Mouse (Mus musculus) kidney, embryonic 14.5 days (tissue): ENCODE measurements at regions not wholly inside any gene's neighbourhood (a gene's known extent, or its start where the extent isn't known, plus 50 kb on each side); places are given as distances from the start of the nearest gene placed in this dataset.

Source experiments
- ATAC-seq: fragments of 200-750 bp; cut with Nextera tagmentation; 2 replicates; pipeline ENCODE4 v1.8.0; 2017; ENCODE audit warnings: moderate number of reproducible peaks, mild to moderate bottlenecking, moderate TSS enrichment, moderate library complexity; ENCODE audit not compliant: low FRiP score, low TSS enrichment
- H3K27ac ChIP-seq: fragments of 300-500 bp; sonication (generic); 2 replicates; pipeline ENCODE4 v1.5.1; 2014; ENCODE audit warnings: low read depth, mild to moderate bottlenecking, low read length, moderate library complexity, mixed read lengths
- H3K27me3 ChIP-seq: fragments of 300-500 bp; sonication (generic); 2 replicates; pipeline ENCODE4 v1.6.1; 2014; ENCODE audit warnings: mild to moderate bottlenecking, low read length; ENCODE audit not compliant: control insufficient read depth, insufficient read depth
- H3K36me3 ChIP-seq: fragments of 300-500 bp; sonication (generic); 2 replicates; pipeline ENCODE4 v1.6.1; 2014; ENCODE audit warnings: low read length, mixed read lengths; ENCODE audit not compliant: control insufficient read depth, insufficient read depth
- H3K4me1 ChIP-seq: fragments of 300-500 bp; sonication (generic); 2 replicates; pipeline ENCODE4 v1.6.1; 2014; ENCODE audit warnings: low read length, mixed read lengths; ENCODE audit not compliant: control insufficient read depth, insufficient read depth
- H3K4me2 ChIP-seq: fragments of 300-500 bp; sonication (generic); replicated peaks from 2 replicates; pipeline ENCODE4 v1.6.1; 2014; ENCODE audit warnings: low read depth, mild to moderate bottlenecking, low read length
- H3K4me3 ChIP-seq: fragments of 300-500 bp; sonication (generic); 2 replicates; pipeline ENCODE4 v1.5.1; 2014; ENCODE audit warnings: mild to moderate bottlenecking, low read length
- H3K9ac ChIP-seq: fragments of 300-500 bp; sonication (generic); 2 replicates; pipeline ENCODE4 v1.6.1; 2014; ENCODE audit warnings: low read depth, mild to moderate bottlenecking, low read length, moderate library complexity
- H3K9me3 ChIP-seq: fragments of 300-500 bp; sonication (generic); 2 replicates; pipeline ENCODE4 v1.6.1; 2016; ENCODE audit warnings: low read length; ENCODE audit not compliant: control insufficient read depth
- WGBS: fragments of 180-500 bp; shearing (Covaris S2); extraction: QIAGEN DNeasy Blood & Tissue Kit; methylation state at CpG from one replicate; pipeline ENCODE4 v1.1.7; 2014; 5-methylcytosine and 5-hydroxymethylcytosine counted together

GRCm38 (mm10) chr9:115384345-115384744 lies 74.1 kb upstream of the Stt3b start:
- 68% methylated on average over 1 of the region's 1 CpGs for WGBS

GRCm38 (mm10) chr9:115387471-115388360 lies 77.5 kb upstream of the Stt3b start:
- Histone ChIP-seq H3K9me3 (no peaks in the 10 kb centered on the region), H3K4me1 (peaks cover 18% of the 10 kb centered on the region), H3K36me3 (no peaks in the 10 kb centered on the region), H3K9ac (no peak overlapping the region), H3K27ac (no peak overlapping the region), H3K4me2 (no peak overlapping the region), H3K4me3 (no peak overlapping the region), H3K27me3 (no peaks in the 10 kb centered on the region)
- 81% methylated on average over 26 of the region's 26 CpGs for WGBS
- ATAC-seq = no peak

More at GRCm38 (mm10) chr9:115384345-115384744, 74.1 kb upstream of the Stt3b start:
- Histone ChIP-seq H3K4me3 (no peak overlapping the region), H3K4me2 (no peak overlapping the region), H3K9ac (no peak overlapping the region), H3K27me3 (no peaks in the 10 kb centered on the region), H3K9me3 (no peaks in the 10 kb centered on the region), H3K4me1 (no peaks in the 10 kb centered on the region; the same call in 1 of the 2 replicates), H3K36me3 (no peaks in the 10 kb centered on the region), H3K27ac (0 out of 2 replicates have a peak overlapping the region, but pooled peaks have one; percentile 17)
- ATAC-seq = 0 out of 2 replicates have a peak, but pooled peaks have one; percentile 50

- ATAC-seq = no peak
These were observed 78.1 kb upstream of the Stt3b start for GRCm38 (mm10) chr9:115388361-115388759.

GRCm38 (mm10) chr9:115389082-115389481 lies 78.9 kb upstream of the Stt3b start:
- Histone ChIP-seq H3K4me1 (peaks cover 18% of the 10 kb centered on the region), H3K27me3 (no peaks in the 10 kb centered on the region), H3K9me3 (no peaks in the 10 kb centered on the region), H3K36me3 (no peaks in the 10 kb centered on the region), H3K9ac (no peak overlapping the region), H3K4me2 (no peak overlapping the region), H3K4me3 (no peak overlapping the region), H3K27ac (no peak overlapping the region)
- no peak for ATAC-seq
- 100% methylated on average over 2 of the region's 2 CpGs for WGBS

More at GRCm38 (mm10) chr9:115388361-115388759, 78.1 kb upstream of the Stt3b start:
- Histone ChIP-seq H3K27ac (no peak overlapping the region), H3K9me3 (no peaks in the 10 kb centered on the region), H3K4me2 (no peak overlapping the region), H3K4me1 (peaks cover 18% of the 10 kb centered on the region), H3K9ac (no peak overlapping the region), H3K4me3 (no peak overlapping the region), H3K27me3 (no peaks in the 10 kb centered on the region), H3K36me3 (no peaks in the 10 kb centered on the region)
- 89% methylated on average over 11 of the region's 11 CpGs for WGBS

GRCm38 (mm10) chr9:115390880-115391281 lies 80.7 kb upstream of the Stt3b start:
- H3K9me3 ChIP-seq = no peaks in the 10 kb centered on the region
- peak; percentile 94 for ATAC-seq
- no peaks in the 10 kb centered on the region for H3K36me3 ChIP-seq
- no peak overlapping the region for H3K4me3 ChIP-seq
- H3K9ac ChIP-seq = 0 out of 2 replicates have a peak overlapping the region, but pooled peaks have one; percentile 7
- peaks cover 18% of the 10 kb centered on the region for H3K4me1 ChIP-seq
- H3K27me3 ChIP-seq = no peaks in the 10 kb centered on the region
- peak overlapping the region; percentile 76; the same call in 1 of the 2 replicates for H3K27ac ChIP-seq
- H3K4me2 ChIP-seq = peak overlapping the region; percentile 17
- WGBS = 1% methylated on average over 11 of the region's 11 CpGs

GRCm38 (mm10) chr9:115395511-115395910 lies 85.3 kb upstream of the Stt3b start:
- H3K4me2 ChIP-seq = no peak overlapping the region
- ATAC-seq = no peak
- H3K4me1 ChIP-seq = peaks cover 15% of the 10 kb centered on the region
- H3K9me3 ChIP-seq = no peaks in the 10 kb centered on the region; the same call in 1 of the 2 replicates
- no peak overlapping the region for H3K4me3 ChIP-seq
- no peaks in the 10 kb centered on the region for H3K27me3 ChIP-seq
- H3K36me3 ChIP-seq = no peaks in the 10 kb centered on the region
- 92% methylated on average over 8 of the region's 8 CpGs for WGBS
- H3K27ac ChIP-seq = no peak overlapping the region
- no peak overlapping the region for H3K9ac ChIP-seq

GRCm38 (mm10) chr9:115400461-115400860 lies 90.2 kb upstream of the Stt3b start:
- ATAC-seq = no peak
- Histone ChIP-seq H3K27me3 (no peaks in the 10 kb centered on the region), H3K4me2 (no peak overlapping the region), H3K4me3 (no peak overlapping the region), H3K9ac (no peak overlapping the region), H3K4me1 (0 out of 2 replicates have a peak, but pooled peaks cover 6% of the 10 kb centered on the region), H3K36me3 (no peaks in the 10 kb centered on the region), H3K27ac (no peak overlapping the region), H3K9me3 (peaks cover 2% of the 10 kb centered on the region; the same call in 1 of the 2 replicates)
- 93% methylated on average over 6 of the region's 6 CpGs for WGBS

- Histone ChIP-seq H3K36me3 (no peaks in the 10 kb centered on the region), H3K4me1 (0 out of 2 replicates have a peak, but pooled peaks cover 6% of the 10 kb centered on the region), H3K27me3 (no peaks in the 10 kb centered on the region), H3K9ac (no peak overlapping the region), H3K4me3 (no peak overlapping the region), H3K27ac (no peak overlapping the region), H3K9me3 (peaks cover 2% of the 10 kb centered on the region; the same call in 1 of the 2 replicates), H3K4me2 (no peak overlapping the region)
- no peak for ATAC-seq
- 70% methylated on average over 13 of the region's 13 CpGs for WGBS
These were observed 91.4 kb upstream of the Stt3b start for GRCm38 (mm10) chr9:115401405-115402151.
